Mouse (Mus musculus) C2C12 (cell line): ENCODE data around the gene Gpatch3. TPM values are rescaled to one million over a fixed set of nuclear protein-coding genes. Genes with fewer than 3 reads are reported as not detected.

Experiments
- H3K27me3 ChIP-seq: one replicate; pipeline ENCODE4 v1.6.1; 2011; ENCODE audit not compliant: control insufficient read depth, insufficient read depth, insufficient read length
- H3K36me3 ChIP-seq: one replicate; pipeline ENCODE4 v1.6.1; 2011; ENCODE audit not compliant: control insufficient read depth, insufficient read depth
- H3K4me3 ChIP-seq: one replicate; pipeline ENCODE4 v1.5.1; 2011; ENCODE audit warnings: mild to moderate bottlenecking, control low read depth; ENCODE audit not compliant: poor library complexity, insufficient read depth, severe bottlenecking
- H3K79me2 ChIP-seq: one replicate; pipeline ENCODE4 v1.6.1; 2011; ENCODE audit not compliant: control insufficient read depth, insufficient read depth
- H3K79me3 ChIP-seq: one replicate; pipeline ENCODE4 v1.6.1; 2011; ENCODE audit warnings: low read depth, control low read depth
- H3ac ChIP-seq: one replicate; pipeline ENCODE3; 2011; ENCODE audit warnings: low read depth; ENCODE audit not compliant: control insufficient read depth, insufficient read length
- CEBPB ChIP-seq: IDR thresholded peaks from one replicate; pipeline ENCODE4 v1.6.1; 2011; ENCODE audit warnings: low read depth, mild to moderate bottlenecking, control low read depth, moderate library complexity
- CTCF ChIP-seq: IDR thresholded peaks from one replicate; pipeline ENCODE4 v1.5.1; 2011; ENCODE audit not compliant: control insufficient read depth, insufficient read depth, insufficient read length
- FOSL1 ChIP-seq: IDR thresholded peaks from one replicate; pipeline ENCODE4 v1.8.0; 2011; ENCODE audit warnings: mild to moderate bottlenecking, low read length; ENCODE audit not compliant: poor library complexity, insufficient read depth, severe bottlenecking
- MAX ChIP-seq: IDR thresholded peaks from one replicate; pipeline ENCODE4 v1.6.1; 2011; ENCODE audit warnings: mild to moderate bottlenecking, control low read depth
- MYOD1 ChIP-seq: IDR thresholded peaks from one replicate; pipeline ENCODE4 v1.6.1; 2011; ENCODE audit warnings: low read depth; ENCODE audit not compliant: control insufficient read depth, insufficient read length
- MYOG ChIP-seq: IDR thresholded peaks from one replicate; pipeline ENCODE4 v1.6.1; 2011; ENCODE audit not compliant: control insufficient read depth, insufficient read length; ENCODE audit errors: extremely low read depth
- USF1 ChIP-seq: IDR thresholded peaks from one replicate; pipeline ENCODE4 v1.6.1; 2011; ENCODE audit warnings: low read depth, mild to moderate bottlenecking, control low read depth, moderate library complexity
- polyA plus RNA-seq: library from polyadenylated mRNA; unstranded; fragments of >200 nt; fragmentation: generic; extraction: Trizol; gene quantifications from one replicate; pipeline ENCODE4 v1.2.1, GENCODE M21; 2012; ENCODE audit warnings: missing spikeins

Gpatch3 gene
- polyA plus RNA-seq, 1 experiment = 6.9 TPM

DNA sequence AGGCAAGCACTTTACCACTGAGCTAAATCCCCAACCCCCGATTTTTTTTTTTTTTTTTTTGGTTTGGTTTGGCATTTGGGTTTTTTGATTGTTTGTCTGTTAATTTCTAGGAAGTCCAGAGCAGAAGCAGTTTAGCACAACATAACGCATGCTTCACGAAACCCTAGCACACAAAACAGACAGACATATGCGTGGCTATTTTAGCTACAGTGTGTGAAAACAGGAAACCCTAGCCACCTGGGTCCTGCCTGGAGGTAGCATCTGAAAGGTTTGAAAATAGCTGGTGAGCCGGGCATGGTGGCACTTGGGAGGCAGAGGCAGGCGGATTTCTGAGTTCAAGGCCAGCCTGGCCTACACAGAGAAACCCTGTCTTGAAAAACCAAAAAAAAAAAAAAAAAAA, 21.5 kb downstream of the Gpatch3 start:
- H3K27me3 ChIP-seq = no peaks in the 10 kb centered on the region
- no peak overlapping the region for H3K4me3 ChIP-seq
- TF ChIP-seq CEBPB (no peak), CTCF (no peak), FOSL1 (no peak)
- H3K79me3 ChIP-seq = no peaks in the 10 kb centered on the region
- no peak overlapping the region for H3ac ChIP-seq
- H3K36me3 ChIP-seq = peaks cover 5% of the 10 kb centered on the region
- no peaks in the 10 kb centered on the region for H3K79me2 ChIP-seq

DNA sequence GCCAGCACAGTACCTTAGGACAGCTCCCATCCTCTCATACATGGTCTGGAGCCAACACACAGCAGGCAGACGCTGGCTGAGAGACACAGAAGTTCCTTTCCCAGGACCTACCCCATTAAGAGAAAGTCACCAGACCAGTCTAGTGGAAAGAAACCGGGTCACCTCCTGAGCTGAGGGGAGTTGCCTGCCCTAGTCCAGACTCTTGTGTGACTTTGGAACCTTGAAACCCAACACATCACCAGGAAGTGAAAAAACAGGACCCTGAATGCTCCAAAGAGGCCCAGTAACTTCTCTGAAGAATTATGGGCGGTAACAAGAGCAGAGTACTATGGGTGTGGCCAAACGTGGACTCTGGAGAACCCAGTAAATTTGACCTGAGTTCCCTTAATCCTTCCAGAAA, 24.1 kb downstream of the Gpatch3 start:
- Histone ChIP-seq H3K4me3 (no peak overlapping the region), H3K79me2 (no peaks in the 10 kb centered on the region), H3K36me3 (no peaks in the 10 kb centered on the region), H3ac (no peak overlapping the region), H3K79me3 (no peaks in the 10 kb centered on the region), H3K27me3 (no peaks in the 10 kb centered on the region)
- TF ChIP-seq CTCF (no peak), USF1 (no peak), MAX (no peak), FOSL1 (no peak), MYOG (no peak)

DNA sequence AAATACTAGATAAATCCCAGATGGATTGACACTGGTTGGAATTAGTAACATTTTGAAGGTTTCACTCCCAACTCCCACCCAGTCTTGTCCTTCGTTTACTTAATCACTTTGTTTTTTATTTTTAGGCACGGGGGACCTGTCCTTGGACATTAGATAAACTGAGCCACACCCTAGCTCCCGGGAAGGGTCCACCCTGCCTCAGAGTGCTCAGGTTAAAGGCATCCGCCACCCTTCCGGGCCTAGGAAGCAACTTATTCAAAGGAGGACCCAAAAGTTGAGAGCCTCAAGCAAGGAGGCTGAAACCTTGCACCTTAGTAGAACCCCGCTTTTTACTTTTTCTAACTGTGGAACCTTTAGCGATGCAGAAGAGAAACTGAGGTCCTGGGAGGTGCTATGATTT, 24.6 kb downstream of the Gpatch3 start:
- Histone ChIP-seq H3K36me3 (no peaks in the 10 kb centered on the region), H3K79me3 (no peaks in the 10 kb centered on the region), H3K27me3 (no peaks in the 10 kb centered on the region), H3ac (peak overlapping the region; percentile 8), H3K4me3 (peak overlapping the region; percentile 29), H3K79me2 (no peaks in the 10 kb centered on the region)
- TF ChIP-seq MYOD1 (no peak), MYOG (no peak), MAX (no peak), FOSL1 (no peak)

DNA sequence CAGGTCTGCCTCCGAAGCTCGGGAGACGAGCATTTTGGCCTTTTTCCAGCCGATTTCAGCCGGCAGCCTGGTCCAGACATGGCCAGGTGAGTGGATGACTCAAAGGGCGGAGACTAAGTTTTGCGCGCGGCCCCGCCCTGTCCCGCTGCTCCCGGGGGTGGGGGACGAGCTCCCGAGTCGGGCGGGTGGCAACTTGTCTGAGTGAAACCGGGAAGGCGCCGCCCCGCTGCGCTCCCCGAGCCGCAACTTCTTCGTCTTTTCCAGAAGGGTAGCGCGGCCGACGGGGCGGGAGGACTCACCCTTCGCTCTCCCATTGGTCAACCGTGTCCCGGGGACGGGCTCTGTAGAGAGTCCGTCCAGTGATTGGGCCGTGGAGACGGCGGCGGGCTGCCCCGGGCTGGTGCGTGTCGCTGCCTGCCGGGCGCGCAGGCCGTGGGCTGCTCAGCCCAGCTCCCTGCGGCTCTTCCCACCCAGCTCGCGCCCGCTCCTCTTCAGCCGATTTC, 25.1 kb downstream of the Gpatch3 start:
- no peaks in the 10 kb centered on the region for H3K27me3 ChIP-seq

DNA sequence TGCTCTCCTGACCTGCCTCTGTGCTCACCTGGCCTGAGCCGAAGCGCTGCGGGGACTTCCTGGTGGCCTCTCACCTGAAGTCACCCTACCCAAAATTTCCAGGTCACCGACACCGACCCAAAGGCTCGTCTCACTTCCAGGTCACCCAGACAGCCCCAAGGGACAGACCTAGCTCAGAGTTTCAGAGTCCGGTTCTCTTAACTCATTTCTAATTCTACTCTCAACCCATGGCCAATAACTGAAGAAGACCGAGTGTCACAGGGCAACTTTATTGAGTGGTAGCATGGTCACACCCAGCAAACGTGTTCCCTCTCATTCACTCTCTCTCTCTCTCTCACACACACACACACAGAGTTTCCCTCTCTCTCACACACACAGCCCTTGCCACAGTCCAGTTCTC, 25.8 kb downstream of the Gpatch3 start:
- no peaks in the 10 kb centered on the region for H3K79me2 ChIP-seq
- peak overlapping the region; percentile 60 for H3ac ChIP-seq
- H3K27me3 ChIP-seq = no peaks in the 10 kb centered on the region
- H3K36me3 ChIP-seq = no peaks in the 10 kb centered on the region
- TF ChIP-seq MAX = no peak
- TF ChIP-seq FOSL1 = no peak
- no peak for TF ChIP-seq MYOG
- TF ChIP-seq USF1 = no peak
- TF ChIP-seq CEBPB = no peak
- TF ChIP-seq CTCF = no peak
- TF ChIP-seq MYOD1 = no peak
- H3K79me3 ChIP-seq = no peaks in the 10 kb centered on the region
- H3K4me3 ChIP-seq = no peak overlapping the region

More for the DNA sequence above, 25.1 kb downstream of the Gpatch3 start:
- TF ChIP-seq USF1 (no peak), CTCF (no peak), MYOD1 (no peak)
- peak overlapping the region; percentile 29 for H3K4me3 ChIP-seq
- H3K79me3 ChIP-seq = no peaks in the 10 kb centered on the region
- H3ac ChIP-seq = peak overlapping the region; percentile 60
- H3K36me3 ChIP-seq = no peaks in the 10 kb centered on the region
- no peaks in the 10 kb centered on the region for H3K79me2 ChIP-seq

DNA sequence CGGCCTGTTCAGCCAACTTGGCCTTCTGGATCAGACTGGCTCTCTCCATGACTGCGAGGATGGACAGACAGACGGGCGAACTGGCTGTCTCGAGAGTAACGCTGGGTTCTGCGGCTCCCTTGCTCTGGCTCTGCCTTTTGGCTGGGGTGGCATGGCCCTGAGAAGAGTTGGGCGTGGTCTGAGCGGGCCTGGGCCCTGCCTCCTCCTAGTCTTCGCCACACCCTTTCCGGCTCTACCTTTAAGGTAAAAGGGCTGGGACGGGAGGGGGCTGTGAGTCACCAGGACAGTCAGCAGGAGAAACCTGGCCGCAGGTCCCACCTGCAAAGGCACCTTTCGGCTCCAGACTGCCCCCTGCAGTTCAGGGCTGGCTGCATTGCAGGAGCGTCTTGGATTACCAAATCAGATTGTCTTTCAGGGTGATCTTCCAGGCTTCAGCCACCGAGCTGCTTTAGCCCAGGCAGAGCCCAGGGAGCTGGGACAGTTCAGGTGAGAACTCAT, 27.2 kb downstream of the Gpatch3 start, which contains the start of gene Sfn:
Gene Sfn (minus strand): TSS at position 448 of the 498 bp plus-strand sequence.
- H3K36me3 ChIP-seq = no peaks in the 10 kb centered on the region
- no peak within 1 kb of the TSS for H3ac ChIP-seq
- no peaks in the 10 kb centered on the region for H3K79me3 ChIP-seq
- no peaks in the 10 kb centered on the region for H3K79me2 ChIP-seq
- no peaks in the 10 kb centered on the region for H3K27me3 ChIP-seq
- H3K4me3 ChIP-seq = no peak within 1 kb of the TSS
- no peak for TF ChIP-seq MYOG
- no peak for TF ChIP-seq FOSL1
- TF ChIP-seq MAX = no peak
- no peak for TF ChIP-seq CEBPB
- TF ChIP-seq CTCF = no peak
- no peak for TF ChIP-seq MYOD1
- no peak for TF ChIP-seq USF1
